Mouse (Mus musculus): ENCODE results near the gene Baiap2.
A peak's percentile ranks its signal among the peaks of the same experiment; 100 is the strongest.

Gene Baiap2

GRCm38 (mm10) chr11:119981769-119982168, 39.2 kb downstream of the Baiap2 start:
- DNase-seq: no peak

- DNase-seq: no peak
Observed at GRCm38 (mm10) chr11:119982236-119982635, 39.7 kb downstream of the Baiap2 start.

- no peak for DNase-seq
Observed at GRCm38 (mm10) chr11:119983151-119983550, 40.6 kb downstream of the Baiap2 start.

- no peak for DNase-seq
Observed at GRCm38 (mm10) chr11:119986751-119987425, 44.3 kb downstream of the Baiap2 start.

- DNase-seq: no peak
Observed at GRCm38 (mm10) chr11:119987876-119988275, 45.3 kb downstream of the Baiap2 start.

- no peak for DNase-seq
Observed at GRCm38 (mm10) chr11:119988391-119988790, 45.8 kb downstream of the Baiap2 start.

GRCm38 (mm10) chr11:119989115-119989564, 46.6 kb downstream of the Baiap2 start:
- no peak for DNase-seq

- DNase-seq: no peak
Observed at GRCm38 (mm10) chr11:119990658-119991337, 48.2 kb downstream of the Baiap2 start.

GRCm38 (mm10) chr11:119991338-119991678, 48.7 kb downstream of the Baiap2 start:
- DNase-seq: peak; percentile 84

- DNase-seq: no peak
Observed at GRCm38 (mm10) chr11:119997351-119997750, 54.8 kb downstream of the Baiap2 start.

- DNase-seq: no peak
Observed at GRCm38 (mm10) chr11:120002041-120002440, 59.5 kb downstream of the Baiap2 start.

- no peak for DNase-seq
Observed at GRCm38 (mm10) chr11:120002634-120003220, 60.2 kb downstream of the Baiap2 start.

- no peak for DNase-seq
Observed at GRCm38 (mm10) chr11:120005434-120006317, 63.1 kb downstream of the Baiap2 start.

GRCm38 (mm10) chr11:120007496-120008080, 65.0 kb downstream of the Baiap2 start:
- DNase-seq: no peak

GRCm38 (mm10) chr11:120008501-120008900, 65.9 kb downstream of the Baiap2 start:
- no peak for DNase-seq

- no peak for DNase-seq
Observed at GRCm38 (mm10) chr11:120008956-120009355, 66.4 kb downstream of the Baiap2 start.

- DNase-seq: no peak
Observed at GRCm38 (mm10) chr11:120009937-120010336, 67.4 kb downstream of the Baiap2 start.

- no peak for DNase-seq
Observed at GRCm38 (mm10) chr11:120011114-120011760, 68.7 kb downstream of the Baiap2 start.

- no peak for DNase-seq
Observed at GRCm38 (mm10) chr11:120011761-120012560, 69.4 kb downstream of the Baiap2 start.

- no peak for DNase-seq
Observed at GRCm38 (mm10) chr11:120012702-120013101, 70.1 kb downstream of the Baiap2 start.

- peak; percentile 78 for DNase-seq
Observed at GRCm38 (mm10) chr11:120013174-120013711, 70.7 kb downstream of the Baiap2 start.

Data from liver (tissue).